Mouse (Mus musculus): ENCODE measurements around the gene Disc1. TPM values are rescaled to one million over a fixed set of nuclear protein-coding genes. Genes with fewer than 3 reads are reported as not detected.

Disc1 gene
- polyA plus RNA-seq, 1 experiment from 2014 or later: 0.83 TPM

DNA sequence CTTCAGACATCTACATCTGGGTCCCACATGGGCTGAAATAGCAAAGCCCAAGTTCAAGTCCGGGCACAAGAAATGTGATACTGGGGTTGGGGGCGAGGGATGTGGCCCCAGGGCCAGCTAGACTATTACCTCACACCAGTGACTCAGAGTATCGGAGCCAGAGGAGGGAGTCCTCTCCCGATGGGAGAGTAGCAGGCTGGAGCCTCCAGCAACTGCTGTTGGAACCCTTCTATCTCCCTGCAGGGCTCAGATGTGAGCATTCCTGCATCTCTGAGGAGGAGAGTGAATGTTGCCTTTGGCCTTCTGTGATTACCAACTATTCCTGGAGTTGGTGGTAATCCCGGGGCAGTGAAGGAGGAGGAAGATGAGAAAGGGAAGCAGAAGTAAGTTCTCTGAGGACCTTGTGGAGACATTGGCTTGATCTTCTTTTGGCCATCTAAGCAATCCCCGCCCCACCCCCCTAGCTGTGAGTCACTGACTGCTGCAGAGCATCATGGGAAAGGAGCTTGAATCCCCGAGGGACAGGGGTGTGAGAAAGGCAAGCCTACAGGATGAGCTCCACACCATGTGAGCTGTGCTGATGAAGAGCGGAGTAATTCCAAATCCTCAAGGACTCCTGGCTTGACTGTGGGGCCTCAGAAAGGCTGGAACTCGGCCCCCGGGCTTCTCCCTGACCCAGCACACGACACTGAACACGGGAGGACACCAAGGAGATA is 232.1 kb downstream of the Disc1 start:
- H3K27ac ChIP-seq: no peak overlapping the region
- ATAC-seq (replicated peaks; ENCODE audit: low FRiP score, low read depth): no peak
- H3K27me3 ChIP-seq (ENCODE audit: insufficient read depth, low read length): no peaks in the 10 kb centered on the region
- H3K36me3 ChIP-seq (ENCODE audit: insufficient read depth, low read length): no peaks in the 10 kb centered on the region
- 60% methylated on average over 12 of the region's 12 CpGs for WGBS
- no peak overlapping the region for H3K4me2 ChIP-seq (ENCODE audit: low read length)
- no peak overlapping the region for H3K4me3 ChIP-seq (replicated peaks; ENCODE audit: low read depth, low read length)
- H3K9ac ChIP-seq (ENCODE audit: low read depth, low read length): no peak overlapping the region
- H3K9me3 ChIP-seq (replicated peaks; ENCODE audit: low read length): no peaks in the 10 kb centered on the region
- TF ChIP-seq CTCF (IDR thresholded peaks at IDR 0.05; ENCODE audit: low read depth): no peak
- peaks cover 16% of the 10 kb centered on the region; the same call in 1 of the 2 replicates for H3K4me1 ChIP-seq (replicated peaks; ENCODE audit: insufficient read depth, low read length)
- peak; percentile 52 for DNase-seq (ENCODE audit: low spot score)

DNA sequence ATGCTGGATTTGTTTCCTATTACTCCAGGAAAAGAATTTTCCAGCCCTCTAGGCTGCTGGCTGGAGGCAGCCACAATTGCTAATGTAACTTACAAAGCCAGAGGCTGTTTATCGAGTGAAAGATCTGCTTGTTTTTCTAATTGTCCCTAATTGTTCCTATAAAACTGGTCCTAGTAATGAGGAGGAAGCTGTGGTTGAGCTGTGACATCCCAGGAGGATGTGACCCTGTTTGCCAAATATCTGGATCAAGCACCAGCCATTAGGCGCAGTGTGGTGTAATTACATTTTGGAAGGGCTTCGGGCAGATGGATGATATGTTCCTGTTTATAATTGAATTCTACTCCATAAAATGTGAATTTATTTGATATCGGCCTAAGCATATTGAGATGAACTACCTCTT is 233.3 kb downstream of the Disc1 start:
- no peak for TF ChIP-seq CTCF (IDR thresholded peaks at IDR 0.05; ENCODE audit: low read depth)
- 60% methylated on average over 4 of the region's 4 CpGs for WGBS
- H3K27me3 ChIP-seq (ENCODE audit: insufficient read depth, low read length): no peaks in the 10 kb centered on the region
- no peak overlapping the region for H3K9ac ChIP-seq (ENCODE audit: low read depth, low read length)
- H3K36me3 ChIP-seq (ENCODE audit: insufficient read depth, low read length): no peaks in the 10 kb centered on the region
- H3K27ac ChIP-seq: no peak overlapping the region
- DNase-seq (ENCODE audit: low spot score): no peak
- no peaks in the 10 kb centered on the region for H3K9me3 ChIP-seq (replicated peaks; ENCODE audit: low read length)
- H3K4me3 ChIP-seq (replicated peaks; ENCODE audit: low read depth, low read length): no peak overlapping the region
- H3K4me1 ChIP-seq (replicated peaks; ENCODE audit: insufficient read depth, low read length): peaks cover 16% of the 10 kb centered on the region; the same call in 1 of the 2 replicates
- ATAC-seq (replicated peaks; ENCODE audit: low FRiP score, low read depth): no peak
- H3K4me2 ChIP-seq (ENCODE audit: low read length): no peak overlapping the region

DNA sequence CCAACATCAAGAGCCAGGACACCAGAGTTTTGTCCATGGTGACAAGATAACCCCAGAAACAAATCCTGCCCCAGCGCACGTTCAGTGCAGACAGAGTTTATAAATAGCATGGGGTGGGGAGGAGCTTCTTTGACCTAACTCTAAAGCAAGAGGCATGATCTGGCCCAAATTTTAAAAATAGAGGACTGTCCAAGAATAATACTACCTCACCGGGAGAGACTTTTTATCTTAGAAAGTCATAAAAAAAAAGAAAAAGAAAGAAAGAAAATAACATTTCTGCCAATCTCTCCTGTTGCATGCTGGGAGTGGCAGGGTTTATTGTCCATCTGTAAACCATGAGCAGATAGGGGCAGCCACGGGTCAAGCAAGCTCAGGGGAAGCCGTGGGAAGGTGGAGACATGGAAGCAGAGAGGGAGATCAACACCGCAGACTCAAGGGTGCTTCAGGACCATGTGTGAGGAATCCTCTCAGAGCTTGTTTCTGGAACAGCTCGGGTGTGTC is 233.9 kb downstream of the Disc1 start:
- DNase-seq (ENCODE audit: low spot score): peak; percentile 69
- H3K27me3 ChIP-seq (ENCODE audit: insufficient read depth, low read length): no peaks in the 10 kb centered on the region
- no peaks in the 10 kb centered on the region for H3K9me3 ChIP-seq (replicated peaks; ENCODE audit: low read length)
- 37% methylated on average over 7 of the region's 7 CpGs for WGBS
- no peak for TF ChIP-seq CTCF (IDR thresholded peaks at IDR 0.05; ENCODE audit: low read depth)
- peaks cover 11% of the 10 kb centered on the region; the same call in 1 of the 2 replicates for H3K4me1 ChIP-seq (replicated peaks; ENCODE audit: insufficient read depth, low read length)
- ATAC-seq (replicated peaks; ENCODE audit: low FRiP score, low read depth): no peak
- H3K9ac ChIP-seq (ENCODE audit: low read depth, low read length): no peak overlapping the region
- no peak overlapping the region for H3K4me2 ChIP-seq (ENCODE audit: low read length)
- no peak overlapping the region for H3K4me3 ChIP-seq (replicated peaks; ENCODE audit: low read depth, low read length)
- no peaks in the 10 kb centered on the region for H3K36me3 ChIP-seq (ENCODE audit: insufficient read depth, low read length)
- H3K27ac ChIP-seq: peak overlapping the region; percentile 62; the same call in 1 of the 2 replicates

DNA sequence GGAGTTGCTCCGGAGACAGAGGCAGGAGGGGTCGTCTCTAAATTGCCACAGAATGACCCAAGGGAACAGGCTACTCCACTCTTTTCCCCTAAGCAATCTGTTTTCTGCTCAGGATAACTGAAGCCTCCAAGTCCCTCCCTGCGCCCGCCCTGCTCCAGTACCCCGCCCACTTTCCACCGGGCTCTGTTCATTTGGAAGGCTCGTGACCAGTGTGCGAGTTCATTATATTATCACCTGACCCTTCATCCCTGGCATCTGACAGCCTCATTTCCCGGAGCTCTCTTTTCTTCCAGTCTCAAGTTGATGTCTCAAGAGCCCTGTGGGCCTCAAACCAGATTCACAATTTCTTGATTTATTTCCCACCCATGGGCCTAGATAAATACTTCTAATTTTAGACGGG is 237.5 kb downstream of the Disc1 start:
- Histone ChIP-seq H3K4me2 (ENCODE audit: low read length) (no peak overlapping the region), H3K27ac (peak overlapping the region; percentile 75), H3K4me3 (replicated peaks; ENCODE audit: low read depth, low read length) (no peak overlapping the region), H3K9ac (ENCODE audit: low read depth, low read length) (no peak overlapping the region), H3K36me3 (ENCODE audit: insufficient read depth, low read length) (no peaks in the 10 kb centered on the region), H3K9me3 (replicated peaks; ENCODE audit: low read length) (no peaks in the 10 kb centered on the region), H3K4me1 (replicated peaks; ENCODE audit: insufficient read depth, low read length) (peaks cover 11% of the 10 kb centered on the region; the same call in 1 of the 2 replicates), H3K27me3 (ENCODE audit: insufficient read depth, low read length) (no peaks in the 10 kb centered on the region)
- DNase-seq (ENCODE audit: low spot score): peak; percentile 78
- no peak for ATAC-seq (replicated peaks; ENCODE audit: low FRiP score, low read depth)
- 42% methylated on average over 10 of the region's 10 CpGs for WGBS
- no peak for TF ChIP-seq CTCF (IDR thresholded peaks at IDR 0.05; ENCODE audit: low read depth)

DNA sequence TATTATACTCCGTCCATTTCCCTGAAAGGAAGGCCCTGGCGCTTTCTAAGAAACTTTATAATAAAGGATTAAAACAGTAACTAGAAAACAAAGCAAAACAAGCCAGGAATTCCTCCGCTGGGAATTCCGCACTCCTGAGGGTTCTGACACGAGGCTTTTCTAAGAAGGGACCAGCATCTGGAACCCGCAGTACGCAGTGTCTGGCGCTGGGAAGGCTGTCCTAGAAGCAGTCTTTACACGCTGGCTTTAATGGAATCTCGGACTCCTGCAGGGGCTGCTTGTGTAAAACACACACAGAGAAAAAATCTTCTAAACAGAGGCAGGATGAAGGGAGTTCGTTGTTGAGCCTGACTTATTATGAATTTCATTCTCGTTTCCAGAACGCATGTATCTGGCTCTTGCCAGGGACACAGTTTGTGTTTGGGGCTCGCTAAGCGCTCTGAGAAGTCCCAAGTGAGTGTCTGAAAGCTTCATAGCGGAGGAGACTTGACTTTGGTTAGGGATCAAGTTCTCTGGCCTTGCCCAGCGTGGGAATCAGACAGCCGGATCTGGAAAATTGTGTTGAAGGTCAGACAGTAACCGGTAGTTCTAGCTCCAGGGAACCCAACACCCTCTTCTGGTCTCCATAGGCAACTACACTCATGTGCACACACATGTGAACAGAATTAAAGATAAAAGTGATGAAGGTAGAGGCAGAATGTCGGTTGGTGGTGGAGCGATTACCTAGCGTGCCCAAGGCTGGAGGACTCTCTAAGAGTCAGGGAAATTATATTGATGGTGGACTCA is 238.1 kb downstream of the Disc1 start:
- DNase-seq (ENCODE audit: low spot score): peak; percentile 72
- Histone ChIP-seq H3K36me3 (ENCODE audit: insufficient read depth, low read length) (no peaks in the 10 kb centered on the region), H3K4me2 (ENCODE audit: low read length) (no peak overlapping the region), H3K27me3 (ENCODE audit: insufficient read depth, low read length) (no peaks in the 10 kb centered on the region), H3K4me1 (replicated peaks; ENCODE audit: insufficient read depth, low read length) (peaks cover 11% of the 10 kb centered on the region; the same call in 1 of the 2 replicates), H3K9me3 (replicated peaks; ENCODE audit: low read length) (no peaks in the 10 kb centered on the region), H3K4me3 (replicated peaks; ENCODE audit: low read depth, low read length) (no peak overlapping the region), H3K27ac (peak overlapping the region; percentile 75), H3K9ac (ENCODE audit: low read depth, low read length) (no peak overlapping the region)
- ATAC-seq (replicated peaks; ENCODE audit: low FRiP score, low read depth): no peak
- 66% methylated on average over 22 of the region's 22 CpGs for WGBS
- TF ChIP-seq CTCF (IDR thresholded peaks at IDR 0.05; ENCODE audit: low read depth): peak; percentile 50

DNA sequence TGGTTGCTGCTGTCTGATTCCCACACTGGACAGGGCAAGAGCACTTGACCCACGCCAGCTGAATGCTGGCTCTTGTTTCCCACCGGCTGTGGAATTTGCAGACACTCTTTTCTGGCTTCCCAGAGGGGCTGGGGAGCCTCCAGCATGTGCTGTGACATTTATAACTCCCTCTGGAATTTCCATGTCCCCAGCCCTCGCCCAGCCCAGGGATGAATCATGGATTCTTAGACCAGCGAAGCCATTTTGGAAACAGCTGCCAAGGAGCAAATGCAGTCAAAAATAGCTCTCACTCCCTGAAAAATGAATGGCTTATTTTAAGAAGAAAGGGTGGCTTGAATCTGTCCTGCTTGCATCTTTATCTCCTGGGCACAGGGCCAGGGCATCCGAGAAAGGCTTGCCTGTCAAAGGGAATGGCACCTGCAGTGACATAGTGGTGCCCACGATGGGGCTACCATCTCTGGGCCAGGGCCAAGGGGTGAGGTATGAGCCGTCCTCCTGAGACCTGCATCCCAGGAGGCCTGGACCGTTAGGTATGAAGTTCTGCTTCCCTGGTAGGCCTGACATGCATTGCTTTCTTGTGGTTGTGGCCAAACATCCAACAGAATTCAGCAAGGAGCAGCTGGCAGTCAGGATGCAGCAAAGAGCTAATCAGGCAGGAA is 239.1 kb downstream of the Disc1 start:
- H3K36me3 ChIP-seq (ENCODE audit: insufficient read depth, low read length): no peaks in the 10 kb centered on the region
- peak overlapping the region; percentile 75 for H3K27ac ChIP-seq
- no peak overlapping the region for H3K9ac ChIP-seq (ENCODE audit: low read depth, low read length)
- TF ChIP-seq CTCF (IDR thresholded peaks at IDR 0.05; ENCODE audit: low read depth): no peak
- H3K9me3 ChIP-seq (replicated peaks; ENCODE audit: low read length): no peaks in the 10 kb centered on the region
- 47% methylated on average over 8 of the region's 8 CpGs for WGBS
- peak; percentile 86 for DNase-seq (ENCODE audit: low spot score)
- H3K4me2 ChIP-seq (ENCODE audit: low read length): no peak overlapping the region
- no peaks in the 10 kb centered on the region for H3K27me3 ChIP-seq (ENCODE audit: insufficient read depth, low read length)
- ATAC-seq (replicated peaks; ENCODE audit: low FRiP score, low read depth): 0 out of 2 replicates have a peak, but pooled peaks have one; percentile 26
- H3K4me1 ChIP-seq (replicated peaks; ENCODE audit: insufficient read depth, low read length): peaks cover 11% of the 10 kb centered on the region; the same call in 1 of the 2 replicates
- no peak overlapping the region for H3K4me3 ChIP-seq (replicated peaks; ENCODE audit: low read depth, low read length)

Data from kidney, postnatal 0 days (tissue).